13 mouse cellular contexts compared by ENCODE assay signal in the genomic region with DNA sequence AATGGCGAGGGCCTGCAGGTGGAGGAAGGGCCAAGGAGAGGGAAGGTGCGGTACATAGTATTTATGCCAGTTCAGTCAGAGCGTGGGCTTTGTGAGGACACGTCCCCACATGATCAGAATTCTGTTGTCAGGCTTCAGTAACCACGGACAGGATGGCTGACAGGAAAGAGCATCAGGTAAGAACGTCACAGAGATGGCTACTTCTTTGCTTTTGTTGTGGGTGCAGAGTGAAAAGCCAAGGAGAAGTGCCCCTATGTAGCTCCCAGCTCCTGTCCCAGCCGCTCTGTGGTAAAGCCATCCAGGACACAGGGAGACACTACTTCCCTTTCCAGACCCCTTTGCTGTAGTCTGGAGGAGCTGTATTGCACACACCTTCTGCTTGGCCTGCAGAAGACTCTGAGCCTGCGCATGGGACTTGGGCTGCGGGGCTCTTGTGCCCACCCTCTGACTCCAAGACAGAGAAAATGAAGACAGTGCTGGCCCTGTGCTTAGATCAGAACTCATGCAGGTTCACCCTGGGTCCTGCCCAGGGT.
DNase-seq lines count a peak whose midpoint lies in the region; ATAC-seq lines count a peak whose summit lies in the region.
"Had no signal": no experiment of that assay in that cellular context is flagged by ENCODE, and none has a peak within 500 bp of the region (broad histone marks: within the 10 kb centered on the region; RNA-seq: fewer than 3 reads in every experiment).

No protein-coding gene starts in this region.

- no peak overlapping the region for H3K27ac ChIP-seq in hindbrain, embryonic 13.5 days
- no peak overlapping the region for H3K27ac ChIP-seq in hindbrain, embryonic 12.5 days
- no peak overlapping the region for H3K27ac ChIP-seq in neural tube, embryonic 12.5 days
- no peak overlapping the region for H3K27ac ChIP-seq in neural tube, embryonic 15.5 days (replicated peaks)
- H3K27ac ChIP-seq in intestine, embryonic 16.5 days (ENCODE audit: low read length), result peak overlapping the region; percentile 59
- H3K27ac ChIP-seq in heart, embryonic 11.5 days (ENCODE audit: low read depth, low read length), result no peak overlapping the region
- H3K27ac ChIP-seq: heart, embryonic 15.5 days; layer of hippocampus, adult 2 months; left cerebral cortex, adult 2 months; limb, embryonic 12.5 days had no signal

- H3K4me1 ChIP-seq in hindbrain, embryonic 13.5 days (replicated peaks), result 0 out of 2 replicates have a peak, but pooled peaks cover 2% of the 10 kb centered on the region
- H3K4me1 ChIP-seq in hindbrain, embryonic 12.5 days, result no peaks in the 10 kb centered on the region
- H3K4me1 ChIP-seq in neural tube, embryonic 12.5 days, result no peaks in the 10 kb centered on the region
- H3K4me1 ChIP-seq in neural tube, embryonic 15.5 days, result no peaks in the 10 kb centered on the region
- peaks cover 17% of the 10 kb centered on the region for H3K4me1 ChIP-seq in intestine, embryonic 16.5 days (ENCODE audit: control insufficient read depth, insufficient read depth, low read length)
- peaks cover 7% of the 10 kb centered on the region; the same call in 1 of the 2 replicates for H3K4me1 ChIP-seq in heart, embryonic 11.5 days (ENCODE audit: control insufficient read depth, insufficient read depth, low read length)

- no peaks in the 10 kb centered on the region for H3K9me3 ChIP-seq in hindbrain, embryonic 13.5 days
- no peaks in the 10 kb centered on the region for H3K9me3 ChIP-seq in hindbrain, embryonic 12.5 days (replicated peaks)
- no peaks in the 10 kb centered on the region for H3K9me3 ChIP-seq in neural tube, embryonic 12.5 days
- no peaks in the 10 kb centered on the region for H3K9me3 ChIP-seq in neural tube, embryonic 15.5 days (replicated peaks)
- H3K9me3 ChIP-seq in intestine, embryonic 16.5 days (ENCODE audit: control insufficient read depth, low read length), result no peaks in the 10 kb centered on the region
- H3K9me3 ChIP-seq in heart, embryonic 11.5 days (replicated peaks; ENCODE audit: control insufficient read depth, low read length), result no peaks in the 10 kb centered on the region
- H3K9me3 ChIP-seq: heart, embryonic 15.5 days; limb, embryonic 12.5 days had no signal

- whole genome bisulfite sequencing in hindbrain, embryonic 13.5 days, result 85% methylated on average over 9 of the region's 9 CpGs
- 84% methylated on average over 9 of the region's 9 CpGs for WGBS in hindbrain, embryonic 12.5 days
- 84% methylated on average over 9 of the region's 9 CpGs for WGBS in neural tube, embryonic 12.5 days
- WGBS in neural tube, embryonic 15.5 days, result 85% methylated on average over 9 of the region's 9 CpGs
- WGBS in intestine, embryonic 16.5 days, result 75% methylated on average over 9 of the region's 9 CpGs
- 81% methylated on average over 9 of the region's 9 CpGs for WGBS in heart, embryonic 11.5 days (ENCODE audit: insufficient replicate concordance)

- no peak for ATAC-seq in hindbrain, embryonic 13.5 days (ENCODE audit: low FRiP score)
- ATAC-seq in hindbrain, embryonic 12.5 days (ENCODE audit: low FRiP score), result no peak
- peak; percentile 33; the same call in 1 of the 2 replicates for ATAC-seq in neural tube, embryonic 12.5 days (ENCODE audit: low FRiP score, low read depth)
- ATAC-seq in neural tube, embryonic 15.5 days (ENCODE audit: low FRiP score), result no peak
- peak; percentile 41 for ATAC-seq in intestine, embryonic 16.5 days
- no peak for ATAC-seq in heart, embryonic 11.5 days (replicated peaks; ENCODE audit: insufficient number of reproducible peaks, low FRiP score, low TSS enrichment)

- H3K36me3 ChIP-seq in hindbrain, embryonic 13.5 days, result peaks cover 2% of the 10 kb centered on the region; the same call in 1 of the 2 replicates
- H3K36me3 ChIP-seq in hindbrain, embryonic 12.5 days, result no peaks in the 10 kb centered on the region
- peaks cover 6% of the 10 kb centered on the region; the same call in 1 of the 2 replicates for H3K36me3 ChIP-seq in neural tube, embryonic 12.5 days
- no peaks in the 10 kb centered on the region for H3K36me3 ChIP-seq in neural tube, embryonic 15.5 days
- H3K36me3 ChIP-seq in intestine, embryonic 16.5 days (ENCODE audit: control insufficient read depth, insufficient read depth, low read length), result no peaks in the 10 kb centered on the region
- peaks cover 2% of the 10 kb centered on the region for H3K36me3 ChIP-seq in splenic B cell, adult 2 months (ENCODE audit: control insufficient read depth, insufficient read depth, low read length, poor library complexity, severe bottlenecking)
- no peaks in the 10 kb centered on the region for H3K36me3 ChIP-seq in heart, embryonic 11.5 days (ENCODE audit: control insufficient read depth, insufficient read depth, low read length)
- H3K36me3 ChIP-seq: heart, embryonic 15.5 days had no signal

- DNase-seq in splenic B cell, adult 2 months (ENCODE audit: low read depth, low spot score), result peak; percentile 42
- DNase-seq in frontal cortex, postnatal 25 days (ENCODE audit: low spot score in 2 of 2), result no peak

- no peak overlapping the region for H3K4me2 ChIP-seq in hindbrain, embryonic 13.5 days
- H3K4me2 ChIP-seq in hindbrain, embryonic 12.5 days (replicated peaks), result no peak overlapping the region
- H3K4me2 ChIP-seq in neural tube, embryonic 12.5 days (replicated peaks), result no peak overlapping the region
- no peak overlapping the region for H3K4me2 ChIP-seq in neural tube, embryonic 15.5 days
- H3K4me2 ChIP-seq in intestine, embryonic 16.5 days (ENCODE audit: low read depth, low read length), result no peak overlapping the region
- H3K4me2 ChIP-seq in heart, embryonic 11.5 days, result no peak overlapping the region
- H3K4me2 ChIP-seq: heart, embryonic 15.5 days; limb, embryonic 12.5 days; midbrain, embryonic 11.5 days had no signal

- H3K27me3 ChIP-seq in hindbrain, embryonic 13.5 days, result no peaks in the 10 kb centered on the region
- H3K27me3 ChIP-seq in hindbrain, embryonic 12.5 days, result no peaks in the 10 kb centered on the region
- H3K27me3 ChIP-seq in neural tube, embryonic 12.5 days (replicated peaks), result no peaks in the 10 kb centered on the region
- H3K27me3 ChIP-seq in neural tube, embryonic 15.5 days (replicated peaks), result no peaks in the 10 kb centered on the region
- no peaks in the 10 kb centered on the region for H3K27me3 ChIP-seq in intestine, embryonic 16.5 days (replicated peaks; ENCODE audit: control insufficient read depth, insufficient read depth, low read length)
- H3K27me3 ChIP-seq in splenic B cell, adult 2 months (ENCODE audit: control insufficient read depth, insufficient read depth, low read length, poor library complexity, severe bottlenecking), result no peaks in the 10 kb centered on the region
- no peaks in the 10 kb centered on the region for H3K27me3 ChIP-seq in heart, embryonic 11.5 days (ENCODE audit: control insufficient read depth, insufficient read depth, low read length)
- H3K27me3 ChIP-seq: heart, embryonic 15.5 days; limb, embryonic 12.5 days had no signal

- no peak overlapping the region for H3K4me3 ChIP-seq in hindbrain, embryonic 13.5 days
- no peak overlapping the region for H3K4me3 ChIP-seq in hindbrain, embryonic 12.5 days
- H3K4me3 ChIP-seq in neural tube, embryonic 12.5 days, result no peak overlapping the region
- H3K4me3 ChIP-seq in neural tube, embryonic 15.5 days (replicated peaks), result no peak overlapping the region
- no peak overlapping the region for H3K4me3 ChIP-seq in intestine, embryonic 16.5 days (ENCODE audit: low read length)
- H3K4me3 ChIP-seq in heart, embryonic 11.5 days (ENCODE audit: low read depth, low read length), result no peak overlapping the region
- H3K4me3 ChIP-seq: heart, embryonic 15.5 days; layer of hippocampus, adult 2 months; left cerebral cortex, adult 2 months; limb, embryonic 12.5 days had no signal

- 0 out of 2 replicates have a peak overlapping the region, but pooled peaks have one; percentile 0 for H3K9ac ChIP-seq in hindbrain, embryonic 13.5 days
- no peak overlapping the region for H3K9ac ChIP-seq in hindbrain, embryonic 12.5 days
- no peak overlapping the region for H3K9ac ChIP-seq in neural tube, embryonic 12.5 days
- no peak overlapping the region for H3K9ac ChIP-seq in neural tube, embryonic 15.5 days (replicated peaks)
- H3K9ac ChIP-seq in intestine, embryonic 16.5 days (ENCODE audit: low read depth, low read length), result no peak overlapping the region
- H3K9ac ChIP-seq in heart, embryonic 11.5 days (ENCODE audit: low read depth, low read length), result no peak overlapping the region
- H3K9ac ChIP-seq: heart, embryonic 15.5 days; limb, embryonic 12.5 days had no signal

Comparison
In these comparisons a context has a peak if more than half of its experiments do, and no peak if none do; other contexts are left out.
1. ATAC-seq: peak in neural tube, embryonic 12.5 days (single experiment) and intestine, embryonic 16.5 days (single experiment); none in hindbrain, embryonic 13.5 days (single experiment), hindbrain, embryonic 12.5 days (single experiment), neural tube, embryonic 15.5 days (single experiment) and heart, embryonic 11.5 days (single experiment).